Mouse (Mus musculus) midbrain, embryonic 14.5 days (tissue): ENCODE measurements around the gene Ccdc114. TPM values are rescaled to one million over a fixed set of nuclear protein-coding genes. Genes with fewer than 3 reads are reported as not detected.
"Not testable (repeated sequence)": the region's sequence is repeated elsewhere in the genome, so short reads cannot be mapped to it uniquely, and the experiment has no call there.

Experiments used
- ATAC-seq: fragments of 200-750 bp; cut with Nextera tagmentation; 2 replicates; pipeline ENCODE4 v1.8.0; 2017; ENCODE audit warnings: moderate number of reproducible peaks, moderate library complexity; ENCODE audit not compliant: low FRiP score, low TSS enrichment
- DNase-seq: peaks from one replicate; pipeline ENCODE4 v3.0.0-alpha.2; 2015
- H3K27ac ChIP-seq: fragments of 300-500 bp; sonication (generic); replicated peaks from 2 replicates; pipeline ENCODE4 v1.5.1; 2014; ENCODE audit warnings: mild to moderate bottlenecking, low read depth, low read length, moderate library complexity
- H3K27me3 ChIP-seq: fragments of 300-500 bp; sonication (generic); 2 replicates; pipeline ENCODE4 v1.6.1; 2014; ENCODE audit warnings: low read length, control low read depth, mixed read lengths; ENCODE audit not compliant: control insufficient read depth, insufficient read depth
- H3K36me3 ChIP-seq: fragments of 300-500 bp; sonication (generic); 2 replicates; pipeline ENCODE4 v1.6.1; 2014; ENCODE audit warnings: low read length, control low read depth; ENCODE audit not compliant: control insufficient read depth, insufficient read depth
- H3K4me1 ChIP-seq: fragments of 300-500 bp; sonication (generic); 2 replicates; pipeline ENCODE4 v1.6.1; 2014; ENCODE audit warnings: mild to moderate bottlenecking, antibody characterized with exemption, low read length, control low read depth; ENCODE audit not compliant: control insufficient read depth, insufficient read depth
- H3K4me2 ChIP-seq: fragments of 300-500 bp; sonication (generic); 2 replicates; pipeline ENCODE4 v1.6.1; 2014; ENCODE audit warnings: mild to moderate bottlenecking, low read length, moderate library complexity
- H3K4me3 ChIP-seq: fragments of 300-500 bp; sonication (generic); replicated peaks from 2 replicates; pipeline ENCODE4 v1.5.1; 2014; ENCODE audit warnings: low read depth, low read length
- H3K9ac ChIP-seq: fragments of 300-500 bp; sonication (generic); replicated peaks from 2 replicates; pipeline ENCODE4 v1.6.1; 2014; ENCODE audit warnings: mild to moderate bottlenecking, low read length, moderate library complexity
- H3K9me3 ChIP-seq: fragments of 300-500 bp; sonication (generic); 2 replicates; pipeline ENCODE4 v1.6.1; 2016; ENCODE audit warnings: low read length, control low read depth, mixed read lengths; ENCODE audit not compliant: control insufficient read depth
- WGBS: fragments of 180-500 bp; shearing (Covaris S2); extraction: QIAGEN DNeasy Blood & Tissue Kit; methylation state at CpG from one replicate; pipeline ENCODE4 v1.1.7; 2014; 5-methylcytosine and 5-hydroxymethylcytosine counted together
- polyA plus RNA-seq: library from polyadenylated mRNA; unstranded; fragments of >200 nt; fragmentation: Nextera tagmentation; extraction: Ambion mirVana; gene quantifications from 2 replicates; pipeline ENCODE4 v1.2.1, GENCODE M21; 2014

The Ccdc114 gene
- polyA plus RNA-seq, 1 experiment from 2014 or later = 3.1 TPM

- no peaks in the 10 kb centered on the region for H3K27me3 ChIP-seq
- peak within 1 kb of the TSS; percentile 65 for H3K27ac ChIP-seq
- H3K4me2 ChIP-seq = peak within 1 kb of the TSS; percentile 81
- no peaks in the 10 kb centered on the region for H3K9me3 ChIP-seq
- H3K4me3 ChIP-seq = peak within 1 kb of the TSS; percentile 49
- WGBS = under 1% methylated on average over 40 of the region's 40 CpGs
- peaks cover 8% of the 10 kb centered on the region for H3K4me1 ChIP-seq
- DNase-seq = peak; percentile 100
- H3K36me3 ChIP-seq = no peaks in the 10 kb centered on the region
- peak within 1 kb of the TSS; percentile 65 for H3K9ac ChIP-seq
- peak; percentile 93 for ATAC-seq
Measured at GRCm38 (mm10) chr7:45896517-45897257, 27.2 kb upstream of the Ccdc114 start, which contains the start of the genes Syngr4 and Tmem143. Gene Syngr4 (minus strand): TSS chr7:45896714. Gene Tmem143 (plus strand): TSS chr7:45896941.

GRCm38 (mm10) chr7:45897258-45897757, 26.6 kb upstream of the Ccdc114 start:
- no peaks in the 10 kb centered on the region for H3K36me3 ChIP-seq
- whole genome bisulfite sequencing = under 1% methylated on average over 19 of the region's 19 CpGs
- ATAC-seq = peak; percentile 55
- peak overlapping the region; percentile 49 for H3K4me3 ChIP-seq
- peak; percentile 61 for DNase-seq
- H3K9ac ChIP-seq = peak overlapping the region; percentile 65
- H3K9me3 ChIP-seq = no peaks in the 10 kb centered on the region
- peaks cover 8% of the 10 kb centered on the region for H3K4me1 ChIP-seq
- peak overlapping the region; percentile 65 for H3K27ac ChIP-seq
- peak overlapping the region; percentile 81 for H3K4me2 ChIP-seq
- no peaks in the 10 kb centered on the region for H3K27me3 ChIP-seq

- peak overlapping the region; percentile 49 for H3K4me3 ChIP-seq
- 50% methylated on average over 4 of the region's 4 CpGs for WGBS
- H3K27ac ChIP-seq, H3K9me3 ChIP-seq, H3K36me3 ChIP-seq, ATAC-seq, H3K4me1 ChIP-seq, H3K27me3 ChIP-seq: not testable (repeated sequence)
- peak; percentile 53 for DNase-seq
- peak overlapping the region; percentile 65; the same call in 1 of the 2 replicates for H3K9ac ChIP-seq
- peak overlapping the region; percentile 81 for H3K4me2 ChIP-seq
Measured at GRCm38 (mm10) chr7:45898125-45898524, 25.7 kb upstream of the Ccdc114 start.

GRCm38 (mm10) chr7:45901562-45901961, 22.3 kb upstream of the Ccdc114 start:
- Histone ChIP-seq H3K4me3 (no peak overlapping the region), H3K9me3 (no peaks in the 10 kb centered on the region), H3K27me3 (no peaks in the 10 kb centered on the region), H3K27ac (no peak overlapping the region), H3K9ac (no peak overlapping the region), H3K4me2 (no peak overlapping the region), H3K4me1 (peaks cover 8% of the 10 kb centered on the region), H3K36me3 (no peaks in the 10 kb centered on the region)
- WGBS = 64% methylated on average over 5 of the region's 5 CpGs
- DNase-seq (no peak), ATAC-seq (no peak)

- 84% methylated on average over 12 of the region's 12 CpGs for WGBS
- Histone ChIP-seq H3K27me3 (no peaks in the 10 kb centered on the region), H3K4me3 (no peak overlapping the region), H3K9ac (no peak overlapping the region), H3K4me2 (no peak overlapping the region), H3K9me3 (no peaks in the 10 kb centered on the region), H3K36me3 (no peaks in the 10 kb centered on the region), H3K27ac (0 out of 2 replicates have a peak overlapping the region, but pooled peaks have one; percentile 13), H3K4me1 (peaks cover 4% of the 10 kb centered on the region)
- DNase-seq (no peak), ATAC-seq (no peak)
Measured at GRCm38 (mm10) chr7:45902481-45903002, 21.3 kb upstream of the Ccdc114 start.

GRCm38 (mm10) chr7:45906622-45907021, 17.2 kb upstream of the Ccdc114 start:
- H3K4me2 ChIP-seq = no peak overlapping the region
- H3K36me3 ChIP-seq = peaks cover 10% of the 10 kb centered on the region; the same call in 1 of the 2 replicates
- no peaks in the 10 kb centered on the region for H3K27me3 ChIP-seq
- no peak overlapping the region for H3K9ac ChIP-seq
- WGBS = 92% methylated on average over 9 of the region's 9 CpGs
- H3K4me1 ChIP-seq = no peaks in the 10 kb centered on the region
- DNase-seq = no peak
- no peaks in the 10 kb centered on the region for H3K9me3 ChIP-seq
- no peak overlapping the region for H3K27ac ChIP-seq
- no peak for ATAC-seq
- H3K4me3 ChIP-seq = no peak overlapping the region

- H3K9ac ChIP-seq = no peak overlapping the region
- H3K9me3 ChIP-seq = no peaks in the 10 kb centered on the region
- H3K4me1 ChIP-seq = no peaks in the 10 kb centered on the region
- H3K36me3 ChIP-seq = peaks cover 10% of the 10 kb centered on the region
- H3K4me3 ChIP-seq = no peak overlapping the region
- DNase-seq (no peak), ATAC-seq (no peak)
- H3K27me3 ChIP-seq = no peaks in the 10 kb centered on the region
- H3K4me2 ChIP-seq = no peak overlapping the region
- no peak overlapping the region for H3K27ac ChIP-seq
Measured at GRCm38 (mm10) chr7:45908384-45908783, 15.5 kb upstream of the Ccdc114 start.

GRCm38 (mm10) chr7:45909145-45909544, 14.7 kb upstream of the Ccdc114 start:
- no peak overlapping the region for H3K4me3 ChIP-seq
- H3K4me1 ChIP-seq = no peaks in the 10 kb centered on the region
- no peak overlapping the region for H3K9ac ChIP-seq
- H3K27ac ChIP-seq = no peak overlapping the region
- no peaks in the 10 kb centered on the region for H3K9me3 ChIP-seq
- DNase-seq = no peak
- no peaks in the 10 kb centered on the region for H3K27me3 ChIP-seq
- WGBS = 91% methylated on average over 16 of the region's 16 CpGs
- H3K4me2 ChIP-seq = no peak overlapping the region
- peaks cover 10% of the 10 kb centered on the region for H3K36me3 ChIP-seq
- ATAC-seq = no peak

GRCm38 (mm10) chr7:45914067-45914466, 9.8 kb upstream of the Ccdc114 start:
- H3K4me1 ChIP-seq = peaks cover 18% of the 10 kb centered on the region
- H3K9me3 ChIP-seq = no peaks in the 10 kb centered on the region
- DNase-seq = no peak
- no peak overlapping the region for H3K9ac ChIP-seq
- H3K27ac ChIP-seq = no peak overlapping the region
- H3K36me3 ChIP-seq = peaks cover 10% of the 10 kb centered on the region
- H3K27me3 ChIP-seq = no peaks in the 10 kb centered on the region
- WGBS = 93% methylated on average over 6 of the region's 6 CpGs
- no peak for ATAC-seq
- no peak overlapping the region for H3K4me3 ChIP-seq
- H3K4me2 ChIP-seq = no peak overlapping the region
